Mouse (Mus musculus) B cell, adult (primary cell): ENCODE measurements around the gene Cul9. TPM values are rescaled to one million over a fixed set of nuclear protein-coding genes. Genes with fewer than 3 reads are reported as not detected.

Source experiments
- total RNA-seq: library from RNA; stranded (reverse); gene quantifications from 4 replicates; pipeline ENCODE4 v1.2.4, GENCODE M21; 2023; ENCODE audit not compliant: inconsistent age

Gene Cul9
- total RNA-seq = 14.3 to 16.9 TPM (median 15.9 TPM) in 4 replicates

DNA sequence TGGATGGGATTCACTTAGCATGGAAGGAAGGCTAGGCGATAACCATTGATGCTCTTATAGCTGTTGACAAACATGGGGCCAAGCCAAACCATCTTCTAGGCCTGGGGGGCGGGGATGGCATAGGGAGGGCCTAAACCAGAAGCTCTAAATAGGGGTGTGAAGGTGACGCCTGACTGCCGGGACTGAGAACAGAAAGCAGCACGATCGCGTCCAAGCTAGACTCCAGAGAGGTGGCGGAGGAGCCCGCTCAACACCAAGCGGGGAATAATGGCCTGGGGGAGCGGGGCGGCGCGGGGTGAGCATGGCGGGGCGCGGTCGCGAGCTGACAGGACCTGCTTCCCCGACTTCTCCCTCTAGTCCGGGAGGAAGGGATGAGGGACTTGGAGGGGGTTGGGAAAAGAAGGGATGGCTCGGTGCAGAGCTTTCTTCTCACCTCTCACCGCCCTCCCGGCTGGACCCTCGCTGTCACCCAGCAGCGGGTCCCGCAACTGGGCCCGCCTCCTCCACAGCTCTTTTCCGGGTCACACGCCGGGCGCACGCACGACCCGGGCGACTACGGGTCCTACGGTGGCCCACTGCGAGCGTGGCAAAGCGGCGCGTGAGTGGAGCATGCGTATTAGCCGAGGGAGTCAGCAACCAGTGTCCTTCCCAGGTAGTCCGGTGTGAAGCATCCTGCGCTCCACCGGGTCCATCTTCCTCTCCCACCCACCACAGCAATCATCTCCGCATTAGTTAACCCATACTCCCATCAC, at the start of gene Cul9:
Gene Cul9 (minus strand): TSS at position 576 of the 752 bp plus-strand sequence.

DNA sequence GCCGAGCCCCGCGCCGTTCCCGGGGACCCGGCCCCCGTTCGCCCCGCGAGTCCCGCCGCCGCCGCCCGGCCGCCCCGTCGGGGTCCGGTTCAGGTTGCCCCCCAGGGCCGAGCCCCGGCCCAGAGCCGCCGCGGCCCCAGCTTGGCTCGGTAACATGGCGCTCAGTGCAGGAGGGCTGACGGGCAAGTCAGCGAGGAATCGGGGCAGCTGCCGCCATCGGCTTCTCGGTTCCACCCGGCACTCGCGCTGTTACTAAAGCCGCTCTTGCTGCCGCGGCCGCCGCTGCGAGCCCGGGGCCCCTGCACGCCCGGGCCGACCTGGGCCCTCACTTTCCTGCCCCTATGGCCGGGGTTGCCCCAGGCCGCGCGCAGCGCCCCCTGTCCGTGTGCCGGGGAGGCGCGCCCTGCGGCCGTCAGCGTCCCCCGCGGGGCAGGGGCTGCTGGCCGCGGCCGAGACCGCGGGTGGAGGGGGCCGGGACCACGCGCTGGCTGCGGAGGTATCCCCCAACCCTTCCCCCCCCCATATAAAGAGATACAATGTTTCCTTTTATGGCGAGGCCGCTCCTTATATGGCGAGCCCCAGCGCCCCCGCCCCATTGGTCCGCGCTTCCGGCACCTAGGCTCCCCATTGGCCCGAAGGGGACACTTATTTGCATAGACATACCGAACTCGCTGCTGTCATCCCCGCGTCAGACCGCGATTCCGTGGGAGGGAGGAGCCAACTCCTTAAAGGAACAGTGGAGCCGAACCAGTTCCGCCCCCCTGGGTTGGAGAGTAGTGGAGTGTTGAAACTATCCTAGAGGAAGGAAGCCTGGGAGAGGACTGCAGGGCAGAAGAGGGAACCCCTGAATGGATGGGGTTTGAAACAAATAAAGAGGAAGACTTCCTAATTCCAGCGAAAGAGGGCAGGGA, 9.7 kb upstream of the Cul9 start, which contains the start of gene Srf:
Gene Srf (minus strand): TSS at position 503 of the 911 bp plus-strand sequence.

DNA sequence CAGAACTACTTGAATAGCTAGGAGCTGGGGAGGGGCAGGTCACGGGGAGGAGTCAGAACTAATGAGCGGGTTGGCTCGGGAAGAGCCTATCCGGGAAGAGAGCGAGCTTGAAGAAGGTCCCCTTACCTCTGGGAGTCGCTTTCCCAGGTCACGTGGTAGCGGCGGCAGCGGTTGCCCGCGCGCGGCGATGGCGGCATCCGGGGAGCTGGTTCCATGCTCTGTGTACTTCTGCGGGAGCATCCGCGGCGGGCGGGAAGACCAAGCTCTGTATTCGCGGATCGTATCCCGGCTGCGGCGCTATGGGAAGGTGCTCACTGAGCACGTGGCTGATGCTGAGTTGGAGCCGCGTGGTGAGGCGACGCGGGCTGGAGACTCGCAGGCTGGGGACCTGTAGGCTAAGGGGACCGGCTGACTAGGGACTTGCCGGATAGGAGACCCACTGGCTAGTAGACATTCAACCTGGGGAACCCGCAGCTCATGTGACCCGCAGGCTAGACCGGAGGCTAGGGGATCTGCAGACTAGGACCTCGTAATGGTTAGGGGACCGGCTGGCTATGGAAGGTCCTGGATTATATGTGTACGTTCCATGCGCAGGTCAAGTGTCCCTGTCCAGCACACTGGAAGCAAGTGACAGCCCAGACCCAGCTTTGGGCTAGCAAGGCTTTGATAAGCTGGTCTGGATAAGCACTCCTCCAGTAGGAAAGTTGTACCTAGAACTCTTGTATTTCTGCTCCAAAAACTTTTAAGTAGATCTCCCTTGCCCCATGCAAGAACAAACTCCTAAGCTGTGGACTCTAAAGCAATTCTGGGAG, 49.4 kb downstream of the Cul9 start, which contains the start of gene Dnph1:
Gene Dnph1 (plus strand): TSS at position 89 of the 812 bp plus-strand sequence.

DNA sequence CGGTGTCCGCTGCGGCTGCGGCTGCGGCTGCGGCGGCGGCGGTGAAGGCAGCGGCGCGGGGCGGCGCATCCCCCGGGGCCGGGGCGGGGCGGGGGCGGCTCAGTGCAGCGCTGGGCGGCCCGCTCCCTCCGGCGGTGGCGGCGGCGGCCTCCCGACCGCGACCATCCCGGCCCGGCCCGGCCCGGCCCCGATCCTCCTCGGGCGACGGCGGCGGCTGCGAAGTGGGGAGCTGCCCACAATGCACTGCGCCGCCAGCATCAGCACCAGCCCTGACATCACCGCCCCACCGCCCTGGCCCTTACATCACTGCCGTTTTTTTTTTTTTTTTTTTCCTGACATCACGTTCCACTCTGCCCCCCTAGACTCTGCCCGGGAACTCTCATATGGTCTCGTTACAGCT, 58.8 kb downstream of the Cul9 start, which contains the start of gene Ttbk1:
Gene Ttbk1 (minus strand): TSS at position 245 of the 400 bp plus-strand sequence.

Other genes starting within 250 kb of the Cul9 start
- not detected in 4 replicates for gene Dlk2, start 249.0 kb downstream of the Cul9 start, total RNA-seq
- gene Abcc10, start 218.0 kb downstream of the Cul9 start, total RNA-seq = 13.3 to 15.3 TPM (median 14.8 TPM) in 4 replicates
- 257 to 298 TPM (median 276 TPM) in 4 replicates for gene Zfp318, start 162.7 kb downstream of the Cul9 start, total RNA-seq
- 5.9 to 11.1 TPM (median 7.5 TPM) in 4 replicates for gene Crip3, start 117.5 kb downstream of the Cul9 start, total RNA-seq
- not detected in 4 replicates for gene Slc22a7, start 107.9 kb downstream of the Cul9 start, total RNA-seq
- 2.7 to 5.4 TPM (median 3.9 TPM) in 4 replicates for gene Ttbk1, start 58.7 kb downstream of the Cul9 start, total RNA-seq
- gene Dnph1, start 49.7 kb downstream of the Cul9 start, total RNA-seq = 0.45 to 0.71 TPM in 2 of 4 replicates, not detected in the others
- gene Srf, start 9.8 kb upstream of the Cul9 start, total RNA-seq = 84.2 to 96.1 TPM (median 88.7 TPM) in 4 replicates
- gene Ptk7, start 83.1 kb upstream of the Cul9 start, total RNA-seq = 0.13 TPM in 1 of 4 replicates, not detected in the others
- 18.5 to 22.0 TPM (median 20.3 TPM) in 4 replicates for gene Klc4, start 99.6 kb upstream of the Cul9 start, total RNA-seq
- 29.4 to 53.4 TPM (median 41.9 TPM) in 4 replicates for gene Mrpl2, start 99.8 kb upstream of the Cul9 start, total RNA-seq
- 7.4 to 8.4 TPM (median 7.9 TPM) in 4 replicates for gene Cul7, start 103.9 kb upstream of the Cul9 start, total RNA-seq
- gene Rrp36, start 128.0 kb upstream of the Cul9 start, total RNA-seq = 27.0 to 30.6 TPM (median 29.4 TPM) in 4 replicates
- gene Mea1, start 132.4 kb upstream of the Cul9 start, total RNA-seq = 52.8 to 63.9 TPM (median 58.1 TPM) in 4 replicates
- 42.4 to 50.0 TPM (median 44.6 TPM) in 4 replicates for gene Klhdc3, start 134.5 kb upstream of the Cul9 start, total RNA-seq
- 33.1 to 41.3 TPM (median 38.7 TPM) in 4 replicates for gene Ppp2r5d, start 158.7 kb upstream of the Cul9 start, total RNA-seq
- 38.2 to 46.1 TPM (median 39.9 TPM) in 4 replicates for gene Pex6, start 165.1 kb upstream of the Cul9 start, total RNA-seq
- 3.9 to 6.1 TPM (median 5.1 TPM) in 4 replicates for gene Gnmt, start 182.8 kb upstream of the Cul9 start, total RNA-seq
- 154 to 156 TPM (median 155 TPM) in 4 replicates for gene Cnpy3, start 205.8 kb upstream of the Cul9 start, total RNA-seq
- gene Ptcra, start 217.3 kb upstream of the Cul9 start, total RNA-seq = not detected in 4 replicates
- gene 2310039H08Rik, start 226.2 kb upstream of the Cul9 start, total RNA-seq = 16.6 to 24.2 TPM (median 19.2 TPM) in 4 replicates
- gene Rpl7l1, start 236.3 kb upstream of the Cul9 start, total RNA-seq = 67.4 to 80.7 TPM (median 74.5 TPM) in 4 replicates